Mouse (Mus musculus) heart, postnatal 4 days (tissue): ENCODE results near the gene Megf11. TPM values are rescaled to one million over a fixed set of nuclear protein-coding genes. Genes with fewer than 3 reads are reported as not detected.

Experiments used
- microRNA-seq, 2 experiments: library from miRNA; unstranded; fragments of <30 nt; microRNA quantifications; one replicate each; pipeline ENCODE4 v1.2.0; 2021 to 2022
- total RNA-seq, 2 experiments: library from RNA; stranded (reverse); gene quantifications; 2 replicates each; pipeline ENCODE4 v1.2.3; 2021

Gene Megf11
- total RNA-seq, 2 experiments from 2014 or later, result 1.0 to 1.7 TPM

Small RNA genes lying within 50 kb of the gene (microRNA-seq; reads per million reads assigned to microRNA genes)
- gene Gm47308, result 0 reads per million in 2 experiments

Other genes with a start within 250 kb of the Megf11 start
- 10 to 100 TPM; 17.2 to 18.2 TPM for gene Zwilch, start 212.5 kb upstream of the Megf11 start, total RNA-seq
- gene Rpl4, start 212.3 kb upstream of the Megf11 start, total RNA-seq, result 100 to 1,000 TPM; 768 to 770 TPM
- gene Snapc5, start 206.4 kb upstream of the Megf11 start, total RNA-seq, result 10 to 100 TPM; 16.5 to 19.3 TPM
- 1 to 10 TPM; 1.7 to 2.4 TPM for gene Uchl4, start 150.4 kb upstream of the Megf11 start, total RNA-seq
- gene Map2k1, start 132.0 kb upstream of the Megf11 start, total RNA-seq, result 10 to 100 TPM; 65.1 to 65.5 TPM
- 10 to 100 TPM; 43.5 to 56.8 TPM for gene Tipin, start 104.0 kb upstream of the Megf11 start, total RNA-seq
- gene Dis3l, start 44.3 kb upstream of the Megf11 start, total RNA-seq, result 10 to 100 TPM; 21.6 to 22.1 TPM